Mouse (Mus musculus) E14TG2a.4 (cell line): Measurements from ENCODE around the gene Ppp4r3b.

Experiments used
- CTCF ChIP-seq: conservative IDR thresholded peaks from 2 replicates; pipeline ENCODE4 v1.5.1; 2014; ENCODE audit warnings: low read length
- NANOG ChIP-seq: IDR thresholded peaks from 2 replicates; pipeline ENCODE4 v1.6.1; 2014; ENCODE audit warnings: borderline replicate concordance, low read length, mixed read lengths
- POU5F1 ChIP-seq: IDR thresholded peaks from 2 replicates; pipeline ENCODE4 v1.6.1; 2014; ENCODE audit warnings: low read length, borderline replicate concordance

GRCm38 (mm10) chr11:29172563-29173124 lies at the start of gene Ppp4r3b:
- TF ChIP-seq CTCF (no peak), NANOG (no peak), POU5F1 (no peak)
